In genomic region chr2:28188398-28188944, GRCm38 (mm10) we compare ENCODE assay signal across 22 mouse cellular contexts. TPM values are rescaled to one million over a fixed set of nuclear protein-coding genes. Genes with fewer than 3 reads are reported as not detected.
A peak's percentile ranks its signal among the peaks of the same experiment; 100 is the strongest.
DNase-seq lines count a peak whose midpoint lies in the region; ATAC-seq and TF ChIP-seq lines count a peak whose summit lies in the region.
"Had no signal": no experiment of that assay in that cellular context is flagged by ENCODE, and none has a peak within 500 bp of the region (broad histone marks: within the 10 kb centered on the region; RNA-seq: fewer than 3 reads in every experiment).

No protein-coding gene starts in this region.

- no peak for TF ChIP-seq CTCF in layer of hippocampus, adult 2 months (conservative IDR thresholded peaks at IDR 0.05)
- TF ChIP-seq CTCF in midbrain, postnatal 0 days (IDR thresholded peaks at IDR 0.05): no peak

- H3K4me2 ChIP-seq in neural tube, embryonic 13.5 days: no peak overlapping the region
- no peak overlapping the region for H3K4me2 ChIP-seq in midbrain, postnatal 0 days (ENCODE audit: low read depth, low read length, poor library complexity, severe bottlenecking)
- H3K4me2 ChIP-seq in kidney, embryonic 14.5 days (replicated peaks; ENCODE audit: low read depth, low read length): no peak overlapping the region
- H3K4me2 ChIP-seq: embryonic facial prominence, embryonic 12.5 days; hindbrain, embryonic 15.5 days; liver, embryonic 12.5 days; lung, embryonic 15.5 days had no signal

- peaks cover 21% of the 10 kb centered on the region for H3K4me1 ChIP-seq in neural tube, embryonic 13.5 days (replicated peaks)
- peaks cover 11% of the 10 kb centered on the region; the same call in 1 of the 2 replicates for H3K4me1 ChIP-seq in midbrain, postnatal 0 days (ENCODE audit: insufficient read depth, low read length)
- peaks cover 4% of the 10 kb centered on the region; the same call in 1 of the 2 replicates for H3K4me1 ChIP-seq in kidney, embryonic 14.5 days (ENCODE audit: control insufficient read depth, insufficient read depth, low read length)

- DNase-seq in cerebellum, postnatal 10 days: peak; percentile 72 to 77
- no peak for DNase-seq in cerebellum, adult 8-10 months
- peak in 1 of 2 experiments; percentile 24 for DNase-seq in layer of hippocampus, adult 2 months (ENCODE audit: low spot score in 2 of 2)
- DNase-seq in layer of hippocampus, adult 8-10 months (ENCODE audit: low spot score in 2 of 2): no peak
- DNase-seq in neural tube, embryonic 10.5 days (ENCODE audit: extremely low spot score, low spot score): no peak
- DNase-seq in midbrain, postnatal 0 days (ENCODE audit: low spot score): peak; percentile 66
- DNase-seq: adrenal gland, postnatal 10 days; cerebellum, adult 11-12 months; gastrocnemius, adult 2 months; right cerebral cortex, postnatal 14 days; thymus, adult 2 months had no signal

- ATAC-seq in neural tube, embryonic 13.5 days (ENCODE audit: low read depth): no peak
- ATAC-seq in midbrain, postnatal 0 days (ENCODE audit: low FRiP score): no peak
- ATAC-seq in kidney, embryonic 14.5 days (ENCODE audit: low FRiP score, low TSS enrichment): no peak
- ATAC-seq: intestine, postnatal 0 days; liver, embryonic 12.5 days had no signal

- H3K9me3 ChIP-seq in neural tube, embryonic 13.5 days: no peaks in the 10 kb centered on the region
- no peaks in the 10 kb centered on the region for H3K9me3 ChIP-seq in midbrain, postnatal 0 days (ENCODE audit: low read length)
- H3K9me3 ChIP-seq in kidney, embryonic 14.5 days (ENCODE audit: control insufficient read depth, low read length): peaks cover 4% of the 10 kb centered on the region; the same call in 1 of the 2 replicates
- H3K9me3 ChIP-seq: embryonic facial prominence, embryonic 12.5 days; heart, embryonic 10.5 days; hindbrain, embryonic 15.5 days; liver, embryonic 12.5 days; lung, embryonic 15.5 days had no signal

- no peak overlapping the region for H3K9ac ChIP-seq in neural tube, embryonic 13.5 days
- H3K9ac ChIP-seq in midbrain, postnatal 0 days (replicated peaks; ENCODE audit: low read length, poor library complexity, severe bottlenecking): no peak overlapping the region
- H3K9ac ChIP-seq in kidney, embryonic 14.5 days (ENCODE audit: low read depth, low read length): no peak overlapping the region
- H3K9ac ChIP-seq: embryonic facial prominence, embryonic 12.5 days; hindbrain, embryonic 15.5 days; liver, embryonic 12.5 days; lung, embryonic 15.5 days had no signal

- 29% methylated on average over 8 of the region's 8 CpGs for WGBS in neural tube, embryonic 13.5 days
- 19% methylated on average over 8 of the region's 8 CpGs for WGBS in midbrain, postnatal 0 days
- 42% methylated on average over 8 of the region's 8 CpGs for WGBS in kidney, embryonic 14.5 days

- peak overlapping the region; percentile 75 for H3K27ac ChIP-seq in layer of hippocampus, adult 2 months
- H3K27ac ChIP-seq in neural tube, embryonic 13.5 days (replicated peaks): 0 out of 2 replicates have a peak overlapping the region, but pooled peaks have one; percentile 9
- peak overlapping the region; percentile 51; the same call in 1 of the 2 replicates for H3K27ac ChIP-seq in midbrain, postnatal 0 days (ENCODE audit: low read depth, low read length)
- no peak overlapping the region for H3K27ac ChIP-seq in kidney, embryonic 14.5 days (ENCODE audit: low read depth, low read length)
- H3K27ac ChIP-seq: embryonic facial prominence, embryonic 12.5 days; gastrocnemius, adult 2 months; heart, embryonic 10.5 days; hindbrain, embryonic 15.5 days; kidney, postnatal 0 days; left cerebral cortex, adult 2 months; liver, embryonic 12.5 days; lung, embryonic 15.5 days had no signal

- H3K36me3 ChIP-seq in neural tube, embryonic 13.5 days: no peaks in the 10 kb centered on the region
- H3K36me3 ChIP-seq in midbrain, postnatal 0 days (ENCODE audit: insufficient read depth, low read length): no peaks in the 10 kb centered on the region
- H3K36me3 ChIP-seq in kidney, embryonic 14.5 days (ENCODE audit: control insufficient read depth, insufficient read depth, low read length): no peaks in the 10 kb centered on the region
- H3K36me3 ChIP-seq: embryonic facial prominence, embryonic 12.5 days; heart, embryonic 10.5 days; hindbrain, embryonic 15.5 days; liver, embryonic 12.5 days; lung, embryonic 15.5 days had no signal

- H3K4me3 ChIP-seq in layer of hippocampus, adult 2 months: no peak overlapping the region
- no peak overlapping the region for H3K4me3 ChIP-seq in neural tube, embryonic 13.5 days
- H3K4me3 ChIP-seq in midbrain, postnatal 0 days (ENCODE audit: low read depth, low read length): no peak overlapping the region
- H3K4me3 ChIP-seq in kidney, embryonic 14.5 days (ENCODE audit: low read length): no peak overlapping the region
- H3K4me3 ChIP-seq: embryonic facial prominence, embryonic 12.5 days; erythroblast, embryonic 14.5 days; gastrocnemius, adult 2 months; heart, embryonic 10.5 days; hindbrain, embryonic 15.5 days; left cerebral cortex, adult 2 months; liver, embryonic 12.5 days; lung, embryonic 15.5 days had no signal

- H3K27me3 ChIP-seq in neural tube, embryonic 13.5 days: no peaks in the 10 kb centered on the region
- no peaks in the 10 kb centered on the region for H3K27me3 ChIP-seq in midbrain, postnatal 0 days (ENCODE audit: insufficient read depth, low read length)
- peaks cover 14% of the 10 kb centered on the region for H3K27me3 ChIP-seq in kidney, embryonic 14.5 days (ENCODE audit: control insufficient read depth, insufficient read depth, low read length)
- H3K27me3 ChIP-seq: hindbrain, embryonic 15.5 days had no signal

RNA-seq across cellular contexts. Expression of gene Olfm1, which starts 4.3 kb away (rescaled TPM):
- 1,000 to 10,000 TPM; 1,799 to 1,811 TPM for total RNA-seq in layer of hippocampus, adult 2 months (2021)
- total RNA-seq in layer of hippocampus, adult 8-10 months (2022): 1,000 to 10,000 TPM; 1,310 to 1,340 (median 1,317) TPM
- polyA plus RNA-seq in neural tube, embryonic 13.5 days (2015; fragmentation: Nextera tagmentation; extraction: Ambion mirVana): 298 and 324 TPM in 2 replicates
- total RNA-seq in midbrain, postnatal 0 days (2014; rRNA removed): 486 and 500 TPM in 2 replicates
- polyA plus RNA-seq in midbrain, postnatal 0 days (2015; fragmentation: Nextera tagmentation; extraction: Ambion mirVana): 426 and 440 TPM in 2 replicates
- polyA plus RNA-seq in kidney, embryonic 14.5 days (2014; fragmentation: Nextera tagmentation; extraction: Ambion mirVana): 15.5 and 16.2 TPM in 2 replicates

Comparison
In these comparisons a context has a peak if more than half of its experiments do, and no peak if none do; other contexts are left out.
1. DNase-seq: peak in cerebellum, postnatal 10 days (2 of 2) and midbrain, postnatal 0 days (single experiment); none in cerebellum, adult 8-10 months (single experiment), layer of hippocampus, adult 8-10 months (0 of 2) and neural tube, embryonic 10.5 days (single experiment).